Mouse (Mus musculus): ENCODE measurements around the gene Sycp3. TPM values are rescaled to one million over a fixed set of nuclear protein-coding genes. Genes with fewer than 3 reads are reported as not detected.
"Not testable (repeated sequence)": the region's sequence is repeated elsewhere in the genome, so short reads cannot be mapped to it uniquely, and the experiment has no call there.

The Sycp3 gene
- polyA plus RNA-seq, 1 experiment from 2014 or later: 0.13 TPM

GRCm38 (mm10) chr10:88451990-88452389 is 7.4 kb upstream of the Sycp3 start:
- Histone ChIP-seq H3K27ac (no peak overlapping the region), H3K4me3 (replicated peaks) (no peak overlapping the region), H3K36me3 (no peaks in the 10 kb centered on the region), H3K27me3 (no peaks in the 10 kb centered on the region), H3K4me1 (replicated peaks) (no peaks in the 10 kb centered on the region), H3K4me2 (no peak overlapping the region), H3K9me3 (replicated peaks) (no peaks in the 10 kb centered on the region), H3K9ac (no peak overlapping the region)
- DNase-seq (no peak), ATAC-seq (ENCODE audit: low read depth) (no peak)
- 74% methylated on average over 6 of the region's 6 CpGs for WGBS (ENCODE audit: insufficient replicate concordance)

- no peaks in the 10 kb centered on the region for H3K36me3 ChIP-seq
- no peak overlapping the region for H3K4me2 ChIP-seq
- H3K27me3 ChIP-seq: no peaks in the 10 kb centered on the region
- ATAC-seq (ENCODE audit: low read depth) (no peak), DNase-seq (no peak)
- no peak overlapping the region for H3K9ac ChIP-seq
- no peaks in the 10 kb centered on the region for H3K4me1 ChIP-seq (replicated peaks)
- no peak overlapping the region for H3K27ac ChIP-seq
- no peak overlapping the region for H3K4me3 ChIP-seq (replicated peaks)
- 38% methylated on average over 6 of the region's 6 CpGs for WGBS (ENCODE audit: insufficient replicate concordance)
- no peaks in the 10 kb centered on the region for H3K9me3 ChIP-seq (replicated peaks)
These were observed 1.6 kb upstream of the Sycp3 start for GRCm38 (mm10) chr10:88457816-88458215.

GRCm38 (mm10) chr10:88460122-88460820 is 902 bp downstream of the Sycp3 start:
- Histone ChIP-seq H3K4me3 (replicated peaks) (no peak overlapping the region), H3K9me3 (replicated peaks) (no peaks in the 10 kb centered on the region), H3K4me2 (no peak overlapping the region), H3K36me3 (no peaks in the 10 kb centered on the region), H3K27me3 (no peaks in the 10 kb centered on the region), H3K27ac (no peak overlapping the region), H3K9ac (no peak overlapping the region), H3K4me1 (replicated peaks) (no peaks in the 10 kb centered on the region)
- ATAC-seq (ENCODE audit: low read depth): no peak
- WGBS (ENCODE audit: insufficient replicate concordance): 68% methylated on average over 18 of the region's 18 CpGs
- no peak for DNase-seq

GRCm38 (mm10) chr10:88482866-88483265 is 23.5 kb downstream of the Sycp3 start:
- not testable (repeated sequence) for H3K9me3 ChIP-seq (replicated peaks); H3K4me1 ChIP-seq (replicated peaks); DNase-seq; H3K4me2 ChIP-seq; H3K4me3 ChIP-seq (replicated peaks); H3K9ac ChIP-seq; H3K27me3 ChIP-seq; H3K36me3 ChIP-seq; H3K27ac ChIP-seq; ATAC-seq (ENCODE audit: low read depth)
- 72% methylated on average over 10 of the region's 10 CpGs for WGBS (ENCODE audit: insufficient replicate concordance)

- Histone ChIP-seq H3K36me3 (no peaks in the 10 kb centered on the region), H3K27me3 (no peaks in the 10 kb centered on the region), H3K4me3 (replicated peaks) (no peak overlapping the region), H3K27ac (no peak overlapping the region), H3K4me1 (replicated peaks) (no peaks in the 10 kb centered on the region), H3K9me3 (replicated peaks) (no peaks in the 10 kb centered on the region), H3K4me2 (no peak overlapping the region), H3K9ac (no peak overlapping the region)
- ATAC-seq (ENCODE audit: low read depth): no peak
- no peak for DNase-seq
- 72% methylated on average over 5 of the region's 5 CpGs for WGBS (ENCODE audit: insufficient replicate concordance)
These were observed 29.3 kb downstream of the Sycp3 start for GRCm38 (mm10) chr10:88488629-88489028.

- Histone ChIP-seq H3K36me3 (no peaks in the 10 kb centered on the region), H3K27ac (no peak overlapping the region), H3K4me3 (replicated peaks) (no peak overlapping the region), H3K9ac (no peak overlapping the region), H3K4me1 (replicated peaks) (no peaks in the 10 kb centered on the region), H3K9me3 (replicated peaks) (no peaks in the 10 kb centered on the region), H3K27me3 (no peaks in the 10 kb centered on the region), H3K4me2 (no peak overlapping the region)
- no peak for DNase-seq
- no peak for ATAC-seq (ENCODE audit: low read depth)
- 40% methylated on average over 7 of the region's 7 CpGs for WGBS (ENCODE audit: insufficient replicate concordance)
These were observed 32.3 kb downstream of the Sycp3 start for GRCm38 (mm10) chr10:88491632-88492031.

GRCm38 (mm10) chr10:88492658-88493057 is 33.3 kb downstream of the Sycp3 start:
- Histone ChIP-seq H3K4me3 (replicated peaks) (no peak overlapping the region), H3K9ac (no peak overlapping the region), H3K4me2 (no peak overlapping the region), H3K9me3 (replicated peaks) (no peaks in the 10 kb centered on the region), H3K27ac (no peak overlapping the region), H3K27me3 (no peaks in the 10 kb centered on the region), H3K36me3 (no peaks in the 10 kb centered on the region), H3K4me1 (replicated peaks) (no peaks in the 10 kb centered on the region)
- ATAC-seq (ENCODE audit: low read depth) (no peak), DNase-seq (no peak)
- 60% methylated on average over 8 of the region's 8 CpGs for WGBS (ENCODE audit: insufficient replicate concordance)

GRCm38 (mm10) chr10:88494959-88495587 is 35.7 kb downstream of the Sycp3 start:
- H3K9me3 ChIP-seq (replicated peaks): no peaks in the 10 kb centered on the region
- H3K4me1 ChIP-seq (replicated peaks): no peaks in the 10 kb centered on the region
- DNase-seq (no peak), ATAC-seq (ENCODE audit: low read depth) (no peak)
- H3K27me3 ChIP-seq: no peaks in the 10 kb centered on the region
- H3K27ac ChIP-seq: no peak overlapping the region
- 51% methylated on average over 4 of the region's 4 CpGs for WGBS (ENCODE audit: insufficient replicate concordance)
- H3K36me3 ChIP-seq: no peaks in the 10 kb centered on the region
- H3K4me2 ChIP-seq: no peak overlapping the region
- no peak overlapping the region for H3K9ac ChIP-seq
- no peak overlapping the region for H3K4me3 ChIP-seq (replicated peaks)

- ATAC-seq (ENCODE audit: low read depth) (no peak), DNase-seq (no peak)
- Histone ChIP-seq H3K4me1 (replicated peaks) (no peaks in the 10 kb centered on the region), H3K36me3 (no peaks in the 10 kb centered on the region), H3K9ac (no peak overlapping the region), H3K4me2 (no peak overlapping the region), H3K27me3 (no peaks in the 10 kb centered on the region), H3K9me3 (replicated peaks) (no peaks in the 10 kb centered on the region), H3K27ac (no peak overlapping the region), H3K4me3 (replicated peaks) (no peak overlapping the region)
- WGBS (ENCODE audit: insufficient replicate concordance): 64% methylated on average over 11 of the region's 11 CpGs
These were observed 37.6 kb downstream of the Sycp3 start for GRCm38 (mm10) chr10:88496864-88497564.

- no peak overlapping the region for H3K4me2 ChIP-seq
- DNase-seq (no peak), ATAC-seq (ENCODE audit: low read depth) (no peak)
- peaks cover 14% of the 10 kb centered on the region for H3K4me1 ChIP-seq (replicated peaks)
- no peaks in the 10 kb centered on the region for H3K36me3 ChIP-seq
- no peaks in the 10 kb centered on the region for H3K9me3 ChIP-seq (replicated peaks)
- no peak overlapping the region for H3K27ac ChIP-seq
- WGBS (ENCODE audit: insufficient replicate concordance): 60% methylated on average over 5 of the region's 5 CpGs
- no peaks in the 10 kb centered on the region for H3K27me3 ChIP-seq
- H3K4me3 ChIP-seq (replicated peaks): no peak overlapping the region
- H3K9ac ChIP-seq: no peak overlapping the region
These were observed 40.6 kb downstream of the Sycp3 start for GRCm38 (mm10) chr10:88499993-88500392.

GRCm38 (mm10) chr10:88501370-88501769 is 42.0 kb downstream of the Sycp3 start:
- no peaks in the 10 kb centered on the region for H3K9me3 ChIP-seq (replicated peaks)
- H3K4me2 ChIP-seq: no peak overlapping the region
- H3K36me3 ChIP-seq: no peaks in the 10 kb centered on the region
- H3K27ac ChIP-seq: no peak overlapping the region
- ATAC-seq (ENCODE audit: low read depth) (no peak), DNase-seq (no peak)
- no peaks in the 10 kb centered on the region for H3K27me3 ChIP-seq
- H3K4me1 ChIP-seq (replicated peaks): peaks cover 14% of the 10 kb centered on the region
- no peak overlapping the region for H3K9ac ChIP-seq
- WGBS (ENCODE audit: insufficient replicate concordance): 63% methylated on average over 10 of the region's 10 CpGs
- H3K4me3 ChIP-seq (replicated peaks): no peak overlapping the region
